Mouse (Mus musculus) erythroid progenitor cell, adult 5-6 weeks (primary cell): ENCODE data around the gene Ppard. TPM values are rescaled to one million over a fixed set of nuclear protein-coding genes. Genes with fewer than 3 reads are reported as not detected.

Experiments used
- ATAC-seq: replicated peaks from 2 replicates; pipeline ENCODE4 v1.8.0; 2016; ENCODE audit warnings: moderate number of reproducible peaks, mild to moderate bottlenecking, moderate TSS enrichment, inconsistent platforms; ENCODE audit not compliant: poor library complexity, low FRiP score, severe bottlenecking
- total RNA-seq, 2 experiments: library from RNA; stranded (forward) in 1 of 2; stranded (reverse) in 1 of 2; fragments of 150-400 nt in 1 of 2; fragments of 186-747, 209-891 nt in 1 of 2; gene quantifications; 2 replicates each; pipeline versions ENCODE4 v1.2.3 to v1.2.4; 2015 to 2017; ENCODE audit warnings: low replicate concordance in 2 of 2

Ppard gene
- total RNA-seq, 2 experiments from 2014 or later: 1.7 to 2.9 TPM

GRCm38 (mm10) chr17:28252281-28252648 lies 19.8 kb downstream of the Ppard start:
- no peak for ATAC-seq

GRCm38 (mm10) chr17:28253216-28253615 lies 20.7 kb downstream of the Ppard start:
- no peak for ATAC-seq

GRCm38 (mm10) chr17:28254804-28255203 lies 22.3 kb downstream of the Ppard start:
- no peak for ATAC-seq

- ATAC-seq: no peak
These were observed 23.2 kb downstream of the Ppard start for GRCm38 (mm10) chr17:28255651-28256050.

- ATAC-seq: no peak
These were observed 24.3 kb downstream of the Ppard start for GRCm38 (mm10) chr17:28256651-28257328.

GRCm38 (mm10) chr17:28258325-28258724 lies 25.8 kb downstream of the Ppard start:
- no peak for ATAC-seq

- ATAC-seq: peak; percentile 47; the same call in 1 of the 2 replicates
These were observed 27.5 kb downstream of the Ppard start for GRCm38 (mm10) chr17:28259890-28260542.

GRCm38 (mm10) chr17:28260543-28260909 lies 28.0 kb downstream of the Ppard start:
- no peak for ATAC-seq

GRCm38 (mm10) chr17:28261795-28262194 lies 29.3 kb downstream of the Ppard start:
- no peak for ATAC-seq

GRCm38 (mm10) chr17:28263181-28263894 lies 30.8 kb downstream of the Ppard start:
- ATAC-seq: no peak

GRCm38 (mm10) chr17:28267251-28267650 lies 34.8 kb downstream of the Ppard start:
- ATAC-seq: no peak

GRCm38 (mm10) chr17:28270165-28270564 lies 37.7 kb downstream of the Ppard start:
- ATAC-seq: no peak

GRCm38 (mm10) chr17:28271537-28272266 lies 39.2 kb downstream of the Ppard start:
- ATAC-seq: no peak

GRCm38 (mm10) chr17:28272281-28272680 lies 39.8 kb downstream of the Ppard start:
- no peak for ATAC-seq

- ATAC-seq: no peak
These were observed 40.3 kb downstream of the Ppard start for GRCm38 (mm10) chr17:28272837-28273236.

GRCm38 (mm10) chr17:28274739-28275138 lies 42.2 kb downstream of the Ppard start:
- no peak for ATAC-seq

- ATAC-seq: no peak
These were observed 44.7 kb downstream of the Ppard start for GRCm38 (mm10) chr17:28277226-28277625.

GRCm38 (mm10) chr17:28277721-28278120 lies 45.2 kb downstream of the Ppard start:
- ATAC-seq: no peak

GRCm38 (mm10) chr17:28278156-28278555 lies 45.7 kb downstream of the Ppard start:
- no peak for ATAC-seq

GRCm38 (mm10) chr17:28279236-28279635 lies 46.7 kb downstream of the Ppard start:
- no peak for ATAC-seq
